Mouse (Mus musculus): Measurements from ENCODE around the gene Sars2.
A peak's percentile ranks its signal among the peaks of the same experiment; 100 is the strongest.

Sars2 gene

GRCm38 (mm10) chr7:28778825-28779224, 37.0 kb downstream of the Sars2 start:
- DNase-seq (ENCODE audit: low spot score in 2 of 2), result no peak

- peak; percentile 81 to 82 for DNase-seq (ENCODE audit: low spot score in 2 of 2)
These were observed 38.4 kb downstream of the Sars2 start for GRCm38 (mm10) chr7:28780067-28780658.

GRCm38 (mm10) chr7:28780857-28781256, 39.1 kb downstream of the Sars2 start:
- DNase-seq (ENCODE audit: low spot score in 2 of 2), result no peak

GRCm38 (mm10) chr7:28781261-28781663, 39.5 kb downstream of the Sars2 start:
- no peak for DNase-seq (ENCODE audit: low spot score in 2 of 2)

- DNase-seq (ENCODE audit: low spot score in 2 of 2), result no peak
These were observed 43.4 kb downstream of the Sars2 start for GRCm38 (mm10) chr7:28785161-28785560.

- DNase-seq (ENCODE audit: low spot score in 2 of 2), result no peak
These were observed 46.1 kb downstream of the Sars2 start for GRCm38 (mm10) chr7:28787884-28788283.

- no peak for DNase-seq (ENCODE audit: low spot score in 2 of 2)
These were observed 46.8 kb downstream of the Sars2 start, which contains the start of gene Rinl for GRCm38 (mm10) chr7:28788307-28789195. Gene Rinl, plus strand, starts transcription at chr7:28788969.

- DNase-seq (ENCODE audit: low spot score in 2 of 2), result no peak
These were observed 47.4 kb downstream of the Sars2 start for GRCm38 (mm10) chr7:28789235-28789634.

GRCm38 (mm10) chr7:28790066-28790806, 48.4 kb downstream of the Sars2 start:
- DNase-seq (ENCODE audit: low spot score in 2 of 2), result no peak

- DNase-seq (ENCODE audit: low spot score in 2 of 2), result no peak
These were observed 49.9 kb downstream of the Sars2 start for GRCm38 (mm10) chr7:28791706-28792105.

- DNase-seq (ENCODE audit: low spot score in 2 of 2), result no peak
These were observed 50.8 kb downstream of the Sars2 start for GRCm38 (mm10) chr7:28792391-28793185.

GRCm38 (mm10) chr7:28793834-28794233, 52.0 kb downstream of the Sars2 start:
- no peak for DNase-seq (ENCODE audit: low spot score in 2 of 2)

- no peak for DNase-seq (ENCODE audit: low spot score in 2 of 2)
These were observed 52.7 kb downstream of the Sars2 start for GRCm38 (mm10) chr7:28794496-28794895.

GRCm38 (mm10) chr7:28795832-28796231, 54.0 kb downstream of the Sars2 start:
- DNase-seq (ENCODE audit: low spot score in 2 of 2), result no peak

GRCm38 (mm10) chr7:28796562-28796975, 54.8 kb downstream of the Sars2 start:
- DNase-seq (ENCODE audit: low spot score in 2 of 2), result peak; percentile 70 to 71

GRCm38 (mm10) chr7:28799994-28800393, 58.2 kb downstream of the Sars2 start:
- DNase-seq (ENCODE audit: low spot score in 2 of 2), result no peak

- DNase-seq (ENCODE audit: low spot score in 2 of 2), result no peak
These were observed 59.7 kb downstream of the Sars2 start for GRCm38 (mm10) chr7:28801451-28801850.

- peak in 1 of 2 experiments; percentile 80 for DNase-seq (ENCODE audit: low spot score in 2 of 2)
These were observed 60.3 kb downstream of the Sars2 start for GRCm38 (mm10) chr7:28801901-28802670.

GRCm38 (mm10) chr7:28802846-28803588, 61.2 kb downstream of the Sars2 start:
- DNase-seq (ENCODE audit: low spot score in 2 of 2), result no peak

Data from urinary bladder, adult 18-20 months (tissue).